Mouse (Mus musculus): ENCODE results near the gene Tppp3.

DNA sequence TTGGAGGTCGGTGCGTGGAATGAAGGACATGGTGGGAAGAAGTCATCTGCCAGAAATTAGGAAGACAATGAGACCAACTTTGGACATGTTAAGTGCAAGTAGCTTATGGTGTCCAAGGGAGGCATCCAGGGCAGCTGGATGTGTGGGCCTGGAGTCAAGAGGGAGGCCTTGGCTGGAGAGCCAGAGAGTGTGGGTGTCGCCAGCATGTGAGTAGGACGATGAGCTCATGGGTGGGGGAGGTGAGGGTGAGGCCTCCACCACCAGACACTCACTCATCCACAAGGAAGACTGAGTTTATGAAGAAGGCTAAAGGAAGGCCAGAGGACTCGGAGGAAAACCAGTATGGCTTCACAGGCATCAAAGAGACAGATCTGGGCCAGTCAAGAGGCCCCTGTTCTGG, 43.3 kb upstream of the Tppp3 start:
- TF ChIP-seq CTCF (IDR thresholded peaks at IDR 0.05; ENCODE audit: control insufficient read depth, insufficient read depth, low read length), result no peak
- no peak for TF ChIP-seq POLR2A (IDR thresholded peaks at IDR 0.05; ENCODE audit: borderline replicate concordance, control insufficient read depth, low read depth, low read length)

Measured in bone marrow, adult 2 months (tissue).